Mouse (Mus musculus): ENCODE data around the gene Nrxn3. TPM values are rescaled to one million over a fixed set of nuclear protein-coding genes. Genes with fewer than 3 reads are reported as not detected.

Gene Nrxn3
- polyA plus RNA-seq, 1 experiment, result 5.4 TPM

DNA sequence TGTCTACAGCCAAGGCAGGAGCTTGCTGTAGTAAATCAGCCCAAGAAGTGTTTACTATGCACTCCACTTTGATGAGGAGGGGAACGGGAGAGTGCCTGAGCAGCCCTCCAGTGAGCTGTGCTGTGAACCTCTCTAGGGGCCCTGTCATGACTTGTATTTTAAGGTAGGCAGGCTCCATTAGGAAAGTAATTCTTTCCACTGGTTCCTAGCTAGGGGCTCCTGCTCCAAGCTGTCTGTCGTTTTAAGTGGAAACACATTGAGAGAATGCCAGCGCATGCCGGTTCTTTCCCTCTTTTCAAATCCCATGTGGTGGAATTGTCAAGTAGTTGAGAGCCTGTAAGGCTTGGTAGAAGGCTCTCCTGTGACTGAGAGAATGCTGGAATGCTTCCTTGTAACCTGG, 1091.9 kb downstream of the Nrxn3 start:
- H3K27me3 ChIP-seq (ENCODE audit: control insufficient read depth, insufficient read depth, low read length), result no peaks in the 10 kb centered on the region
- TF ChIP-seq CTCF (IDR thresholded peaks at IDR 0.05; ENCODE audit: control insufficient read depth, insufficient read depth, insufficient replicate concordance, low read depth, low read length) (no peak), POLR2A (IDR thresholded peaks at IDR 0.05; ENCODE audit: control insufficient read depth, low read depth, low read length) (no peak)

DNA sequence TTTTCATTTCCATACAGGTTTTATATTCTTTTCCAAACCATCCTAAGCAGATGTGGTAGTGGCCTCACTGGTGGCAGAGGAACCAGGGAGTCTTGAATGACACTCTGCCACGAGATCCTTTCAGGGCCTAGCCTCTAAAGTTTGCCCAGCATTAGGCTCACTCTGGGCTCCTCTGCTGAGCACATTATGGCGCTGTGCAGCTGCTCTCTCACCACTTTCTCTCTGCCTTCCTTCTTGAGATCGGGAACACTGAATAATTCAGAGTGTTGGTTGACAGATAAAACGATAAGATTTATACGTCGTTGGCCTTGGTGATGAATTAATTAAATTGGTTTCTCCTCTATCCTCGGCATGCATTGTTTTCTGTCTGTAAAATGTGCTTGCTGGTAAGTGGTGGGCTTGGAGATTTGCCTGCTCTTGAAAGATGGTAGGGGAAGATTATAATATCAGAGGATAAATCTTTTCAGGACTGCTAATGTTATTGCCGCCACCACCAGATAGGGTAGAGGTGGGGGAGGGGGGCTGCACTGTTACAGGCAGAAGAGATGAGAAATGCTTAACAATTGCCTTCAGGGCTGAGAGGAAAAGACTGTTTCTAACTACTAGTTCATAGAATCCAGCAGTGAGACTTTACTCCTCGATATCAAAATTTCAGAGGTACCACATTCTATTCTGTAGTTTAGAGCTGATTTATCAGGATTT, 1094.5 kb downstream of the Nrxn3 start:
- H3K27ac ChIP-seq (ENCODE audit: control insufficient read depth, insufficient read depth, low read depth, low read length), result no peak overlapping the region
- no peak overlapping the region for H3K4me3 ChIP-seq (ENCODE audit: control insufficient read depth, low read depth, low read length)
- TF ChIP-seq POLR2A (IDR thresholded peaks at IDR 0.05; ENCODE audit: control insufficient read depth, low read depth, low read length) (no peak), CTCF (IDR thresholded peaks at IDR 0.05; ENCODE audit: control insufficient read depth, insufficient read depth, insufficient replicate concordance, low read depth, low read length) (no peak)
- peaks cover 3% of the 10 kb centered on the region for H3K4me1 ChIP-seq (ENCODE audit: control insufficient read depth, insufficient read depth, low read length)
- H3K27me3 ChIP-seq (ENCODE audit: control insufficient read depth, insufficient read depth, low read length), result no peaks in the 10 kb centered on the region
- no peaks in the 10 kb centered on the region for H3K36me3 ChIP-seq (ENCODE audit: control insufficient read depth, insufficient read depth, low read length)

More for the DNA sequence above, 1091.9 kb downstream of the Nrxn3 start:
- peaks cover 6% of the 10 kb centered on the region for H3K4me1 ChIP-seq (ENCODE audit: control insufficient read depth, insufficient read depth, low read length)
- H3K36me3 ChIP-seq (ENCODE audit: control insufficient read depth, insufficient read depth, low read length), result no peaks in the 10 kb centered on the region
- no peak overlapping the region for H3K27ac ChIP-seq (ENCODE audit: control insufficient read depth, insufficient read depth, low read depth, low read length)
- H3K4me3 ChIP-seq (ENCODE audit: control insufficient read depth, low read depth, low read length), result no peak overlapping the region

DNA sequence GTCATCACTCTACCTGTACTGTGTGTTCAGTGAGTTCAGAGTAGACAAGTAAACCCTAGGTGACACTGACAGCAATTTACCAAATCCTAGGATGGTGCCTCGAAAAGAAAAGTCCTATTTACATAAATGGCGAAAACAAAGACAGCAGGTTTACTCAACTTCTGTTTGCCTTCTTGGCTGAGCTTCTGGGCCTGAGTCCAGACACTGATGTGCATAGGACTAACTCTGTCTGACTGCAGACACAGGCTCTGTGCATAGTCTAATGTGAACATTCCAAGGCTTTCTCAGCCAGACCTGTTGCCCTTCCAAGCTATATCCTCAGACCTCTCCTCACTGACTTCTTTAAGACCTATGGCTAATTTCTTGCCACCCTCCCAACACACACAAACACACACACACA, 1095.5 kb downstream of the Nrxn3 start:
- no peak for TF ChIP-seq POLR2A (IDR thresholded peaks at IDR 0.05; ENCODE audit: control insufficient read depth, low read depth, low read length)
- TF ChIP-seq CTCF (IDR thresholded peaks at IDR 0.05; ENCODE audit: control insufficient read depth, insufficient read depth, insufficient replicate concordance, low read depth, low read length), result no peak
- Histone ChIP-seq H3K4me3 (ENCODE audit: control insufficient read depth, low read depth, low read length) (no peak overlapping the region), H3K27ac (ENCODE audit: control insufficient read depth, insufficient read depth, low read depth, low read length) (no peak overlapping the region), H3K27me3 (ENCODE audit: control insufficient read depth, insufficient read depth, low read length) (no peaks in the 10 kb centered on the region), H3K4me1 (ENCODE audit: control insufficient read depth, insufficient read depth, low read length) (no peaks in the 10 kb centered on the region; the same call in 1 of the 2 replicates), H3K36me3 (ENCODE audit: control insufficient read depth, insufficient read depth, low read length) (no peaks in the 10 kb centered on the region)

DNA sequence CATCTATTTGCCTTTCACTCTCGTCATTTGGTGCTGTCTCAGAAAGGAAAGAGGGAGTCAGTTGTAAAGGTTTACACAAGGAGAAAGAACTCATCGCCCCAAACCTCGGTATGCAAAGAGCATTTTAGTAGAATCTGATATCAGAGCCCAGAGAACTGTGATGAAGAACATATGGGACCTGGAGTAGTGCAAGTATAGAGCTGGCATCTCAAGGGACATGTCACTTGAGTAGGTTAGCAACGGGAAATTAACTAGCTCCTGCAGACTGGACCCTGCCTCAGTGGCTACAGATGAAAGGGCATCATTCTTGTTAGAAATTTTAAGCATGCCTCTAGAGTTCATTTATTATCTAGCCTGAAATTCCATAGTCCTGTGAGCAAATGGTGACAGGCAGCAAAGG, 1099.5 kb downstream of the Nrxn3 start:
- no peaks in the 10 kb centered on the region for H3K4me1 ChIP-seq (ENCODE audit: control insufficient read depth, insufficient read depth, low read length)
- TF ChIP-seq CTCF (IDR thresholded peaks at IDR 0.05; ENCODE audit: control insufficient read depth, insufficient read depth, insufficient replicate concordance, low read depth, low read length), result no peak
- no peak for TF ChIP-seq POLR2A (IDR thresholded peaks at IDR 0.05; ENCODE audit: control insufficient read depth, low read depth, low read length)
- H3K27me3 ChIP-seq (ENCODE audit: control insufficient read depth, insufficient read depth, low read length), result no peaks in the 10 kb centered on the region
- H3K4me3 ChIP-seq (ENCODE audit: control insufficient read depth, low read depth, low read length), result no peak overlapping the region
- H3K27ac ChIP-seq (ENCODE audit: control insufficient read depth, insufficient read depth, low read depth, low read length), result no peak overlapping the region
- no peaks in the 10 kb centered on the region for H3K36me3 ChIP-seq (ENCODE audit: control insufficient read depth, insufficient read depth, low read length)

DNA sequence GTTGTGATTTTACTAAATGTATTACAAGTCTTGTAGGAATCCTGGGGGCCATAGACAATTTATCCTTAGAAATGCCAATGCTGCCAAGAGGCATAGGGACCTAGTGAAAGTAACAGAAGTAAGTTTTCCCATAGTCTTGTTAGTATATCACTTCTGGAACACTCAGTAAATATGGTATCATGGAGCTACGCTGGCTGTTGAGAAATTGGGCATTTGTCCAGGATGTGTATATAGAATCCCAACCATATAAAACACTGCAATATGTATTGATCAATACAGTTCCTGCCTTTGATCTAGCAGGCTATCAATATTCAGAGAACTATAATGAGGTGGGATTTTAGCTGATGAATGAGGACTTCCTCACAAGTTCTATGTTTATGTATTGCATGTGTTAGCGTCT, 1107.3 kb downstream of the Nrxn3 start:
- Histone ChIP-seq H3K27me3 (ENCODE audit: control insufficient read depth, insufficient read depth, low read length) (no peaks in the 10 kb centered on the region), H3K36me3 (ENCODE audit: control insufficient read depth, insufficient read depth, low read length) (no peaks in the 10 kb centered on the region), H3K27ac (ENCODE audit: control insufficient read depth, insufficient read depth, low read depth, low read length) (no peak overlapping the region), H3K4me3 (ENCODE audit: control insufficient read depth, low read depth, low read length) (no peak overlapping the region), H3K4me1 (ENCODE audit: control insufficient read depth, insufficient read depth, low read length) (no peaks in the 10 kb centered on the region)
- TF ChIP-seq POLR2A (IDR thresholded peaks at IDR 0.05; ENCODE audit: control insufficient read depth, low read depth, low read length) (no peak), CTCF (IDR thresholded peaks at IDR 0.05; ENCODE audit: control insufficient read depth, insufficient read depth, insufficient replicate concordance, low read depth, low read length) (no peak)

DNA sequence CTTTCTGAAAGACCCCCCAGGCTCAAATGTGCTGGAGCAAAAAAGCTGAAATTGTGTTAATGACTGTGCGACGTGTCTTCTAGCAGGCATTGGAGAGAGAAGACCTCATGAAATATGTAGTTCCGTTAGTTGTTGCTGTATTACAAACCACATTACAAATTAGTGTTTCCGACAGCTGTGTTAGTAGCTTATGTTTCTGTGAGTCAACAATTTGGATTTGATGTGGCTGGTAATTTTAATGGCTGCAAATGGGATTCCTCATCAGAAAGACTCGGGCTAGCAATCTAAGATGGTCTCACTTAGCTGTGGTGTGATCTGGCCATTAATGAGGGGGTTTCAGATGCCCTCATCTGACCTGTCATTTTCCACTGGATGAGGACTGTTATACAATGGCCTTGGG, 1107.7 kb downstream of the Nrxn3 start:
- no peak overlapping the region for H3K27ac ChIP-seq (ENCODE audit: control insufficient read depth, insufficient read depth, low read depth, low read length)
- TF ChIP-seq POLR2A (IDR thresholded peaks at IDR 0.05; ENCODE audit: control insufficient read depth, low read depth, low read length) (no peak), CTCF (IDR thresholded peaks at IDR 0.05; ENCODE audit: control insufficient read depth, insufficient read depth, insufficient replicate concordance, low read depth, low read length) (no peak)
- no peaks in the 10 kb centered on the region for H3K4me1 ChIP-seq (ENCODE audit: control insufficient read depth, insufficient read depth, low read length)
- H3K36me3 ChIP-seq (ENCODE audit: control insufficient read depth, insufficient read depth, low read length), result no peaks in the 10 kb centered on the region
- H3K4me3 ChIP-seq (ENCODE audit: control insufficient read depth, low read depth, low read length), result no peak overlapping the region
- H3K27me3 ChIP-seq (ENCODE audit: control insufficient read depth, insufficient read depth, low read length), result no peaks in the 10 kb centered on the region

DNA sequence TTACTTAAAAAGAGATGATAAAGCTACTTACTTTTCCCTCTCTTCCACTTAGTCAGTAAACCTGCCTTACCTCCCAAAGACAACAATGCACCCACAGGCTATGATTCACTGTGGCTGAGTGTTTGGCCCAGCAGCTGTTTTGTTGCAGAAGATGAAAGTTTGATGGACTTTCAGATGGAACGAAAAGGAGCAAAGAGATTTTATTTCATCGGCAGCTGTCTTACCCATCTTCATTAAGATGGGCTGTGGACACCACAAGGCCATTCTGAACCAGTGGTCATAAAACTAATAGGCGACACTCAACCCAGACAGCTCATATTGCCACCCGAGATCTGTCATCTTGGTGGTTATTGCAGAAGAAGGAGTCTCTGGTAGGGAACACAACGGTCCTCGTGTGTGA, 1108.6 kb downstream of the Nrxn3 start:
- no peak overlapping the region for H3K27ac ChIP-seq (ENCODE audit: control insufficient read depth, insufficient read depth, low read depth, low read length)
- no peaks in the 10 kb centered on the region for H3K27me3 ChIP-seq (ENCODE audit: control insufficient read depth, insufficient read depth, low read length)
- H3K4me3 ChIP-seq (ENCODE audit: control insufficient read depth, low read depth, low read length), result no peak overlapping the region
- no peaks in the 10 kb centered on the region for H3K4me1 ChIP-seq (ENCODE audit: control insufficient read depth, insufficient read depth, low read length)
- no peaks in the 10 kb centered on the region for H3K36me3 ChIP-seq (ENCODE audit: control insufficient read depth, insufficient read depth, low read length)
- TF ChIP-seq CTCF (IDR thresholded peaks at IDR 0.05; ENCODE audit: control insufficient read depth, insufficient read depth, insufficient replicate concordance, low read depth, low read length) (no peak), POLR2A (IDR thresholded peaks at IDR 0.05; ENCODE audit: control insufficient read depth, low read depth, low read length) (no peak)
